Mouse (Mus musculus): ENCODE results near the gene Slc17a7. TPM values are rescaled to one million over a fixed set of nuclear protein-coding genes. Genes with fewer than 3 reads are reported as not detected.
"Not testable (repeated sequence)": the region's sequence is repeated elsewhere in the genome, so short reads cannot be mapped to it uniquely, and the experiment has no call there.

Slc17a7 gene
- polyA plus RNA-seq, 1 experiment from 2014 or later = 0.73 TPM

GRCm38 (mm10) chr7:45147899-45148298, 15.8 kb upstream of the Slc17a7 start:
- H3K4me1 ChIP-seq = peaks cover 11% of the 10 kb centered on the region; the same call in 1 of the 2 replicates
- H3K4me3 ChIP-seq = no peak overlapping the region
- 91% methylated on average over 11 of the region's 11 CpGs for WGBS
- H3K4me2 ChIP-seq (replicated peaks) = no peak overlapping the region
- H3K9ac ChIP-seq = no peak overlapping the region
- H3K9me3 ChIP-seq = no peaks in the 10 kb centered on the region
- H3K27ac ChIP-seq = no peak overlapping the region
- ATAC-seq (ENCODE audit: insufficient number of reproducible peaks, insufficient read depth, low FRiP score, low TSS enrichment) = no peak
- H3K36me3 ChIP-seq = peaks cover 52% of the 10 kb centered on the region
- no peaks in the 10 kb centered on the region for H3K27me3 ChIP-seq

- Histone ChIP-seq H3K4me1 (peaks cover 15% of the 10 kb centered on the region), H3K36me3 (peaks cover 45% of the 10 kb centered on the region), H3K27me3 (no peaks in the 10 kb centered on the region), H3K9ac (no peak overlapping the region), H3K4me3 (no peak overlapping the region), H3K9me3 (no peaks in the 10 kb centered on the region), H3K4me2 (replicated peaks) (no peak overlapping the region), H3K27ac (no peak overlapping the region)
- WGBS = 62% methylated on average over 4 of the region's 4 CpGs
- no peak for ATAC-seq (ENCODE audit: insufficient number of reproducible peaks, insufficient read depth, low FRiP score, low TSS enrichment)
Measured at GRCm38 (mm10) chr7:45148534-45149098, 15.1 kb upstream of the Slc17a7 start.

GRCm38 (mm10) chr7:45149545-45149944, 14.2 kb upstream of the Slc17a7 start:
- Histone ChIP-seq H3K9me3 (no peaks in the 10 kb centered on the region), H3K4me2 (replicated peaks) (no peak overlapping the region), H3K4me1 (peaks cover 16% of the 10 kb centered on the region), H3K27me3 (no peaks in the 10 kb centered on the region), H3K9ac (no peak overlapping the region), H3K4me3 (no peak overlapping the region), H3K36me3 (peaks cover 36% of the 10 kb centered on the region), H3K27ac (no peak overlapping the region)
- 55% methylated on average over 6 of the region's 6 CpGs for WGBS
- no peak for ATAC-seq (ENCODE audit: insufficient number of reproducible peaks, insufficient read depth, low FRiP score, low TSS enrichment)

- Histone ChIP-seq H3K4me1 (peaks cover 16% of the 10 kb centered on the region), H3K9me3 (no peaks in the 10 kb centered on the region), H3K4me3 (no peak overlapping the region), H3K4me2 (replicated peaks) (no peak overlapping the region), H3K27me3 (no peaks in the 10 kb centered on the region), H3K27ac (no peak overlapping the region), H3K36me3 (peaks cover 30% of the 10 kb centered on the region), H3K9ac (peak overlapping the region; percentile 32; the same call in 1 of the 2 replicates)
- 40% methylated on average over 4 of the region's 4 CpGs for WGBS
- no peak for ATAC-seq (ENCODE audit: insufficient number of reproducible peaks, insufficient read depth, low FRiP score, low TSS enrichment)
Measured at GRCm38 (mm10) chr7:45150321-45150720, 13.4 kb upstream of the Slc17a7 start.

GRCm38 (mm10) chr7:45151303-45151702, 12.4 kb upstream of the Slc17a7 start:
- H3K27ac ChIP-seq = peak overlapping the region; percentile 17; the same call in 1 of the 2 replicates
- no peak overlapping the region for H3K4me2 ChIP-seq (replicated peaks)
- peaks cover 20% of the 10 kb centered on the region for H3K36me3 ChIP-seq
- WGBS = 37% methylated on average over 11 of the region's 11 CpGs
- H3K9ac ChIP-seq = no peak overlapping the region
- no peaks in the 10 kb centered on the region for H3K27me3 ChIP-seq
- H3K4me3 ChIP-seq = no peak overlapping the region
- ATAC-seq (ENCODE audit: insufficient number of reproducible peaks, insufficient read depth, low FRiP score, low TSS enrichment) = no peak
- no peaks in the 10 kb centered on the region for H3K9me3 ChIP-seq
- peaks cover 16% of the 10 kb centered on the region for H3K4me1 ChIP-seq

- not testable (repeated sequence) for H3K27ac ChIP-seq; H3K9me3 ChIP-seq; H3K27me3 ChIP-seq; ATAC-seq (ENCODE audit: insufficient number of reproducible peaks, insufficient read depth, low FRiP score, low TSS enrichment); H3K4me3 ChIP-seq; H3K9ac ChIP-seq
- peaks cover 16% of the 10 kb centered on the region for H3K4me1 ChIP-seq
- peaks cover 12% of the 10 kb centered on the region for H3K36me3 ChIP-seq
- H3K4me2 ChIP-seq (replicated peaks) = 0 out of 2 replicates have a peak overlapping the region, but pooled peaks have one; percentile 74
- WGBS = 97% methylated on average over 2 of the region's 2 CpGs
Measured at GRCm38 (mm10) chr7:45153052-45153451, 10.7 kb upstream of the Slc17a7 start.

GRCm38 (mm10) chr7:45153586-45153985, 10.2 kb upstream of the Slc17a7 start:
- ATAC-seq (ENCODE audit: insufficient number of reproducible peaks, insufficient read depth, low FRiP score, low TSS enrichment) = no peak
- Histone ChIP-seq H3K27me3 (no peaks in the 10 kb centered on the region), H3K4me1 (peaks cover 16% of the 10 kb centered on the region), H3K27ac (peak overlapping the region; percentile 95), H3K4me2 (replicated peaks) (peak overlapping the region; percentile 74), H3K36me3 (peaks cover 15% of the 10 kb centered on the region), H3K9ac (peak overlapping the region; percentile 78), H3K4me3 (peak overlapping the region; percentile 60), H3K9me3 (no peaks in the 10 kb centered on the region)
- 2% methylated on average over 5 of the region's 5 CpGs for WGBS

- Histone ChIP-seq H3K4me3 (peak within 1 kb of the TSS; percentile 60), H3K9me3 (no peaks in the 10 kb centered on the region), H3K27me3 (no peaks in the 10 kb centered on the region), H3K27ac (peak within 1 kb of the TSS; percentile 95), H3K36me3 (peaks cover 22% of the 10 kb centered on the region), H3K4me1 (peaks cover 16% of the 10 kb centered on the region), H3K4me2 (replicated peaks) (peak within 1 kb of the TSS; percentile 74), H3K9ac (peak within 1 kb of the TSS; percentile 78)
- 5% methylated on average over 68 of the region's 69 CpGs for WGBS
- ATAC-seq (ENCODE audit: insufficient number of reproducible peaks, insufficient read depth, low FRiP score, low TSS enrichment) = peak; percentile 94
Measured at GRCm38 (mm10) chr7:45154096-45154992, 9.4 kb upstream of the Slc17a7 start, which contains the start of the genes Pih1d1 and Aldh16a1. Gene Pih1d1, plus strand, starts transcription at chr7:45154303. Gene Aldh16a1, minus strand, starts transcription at chr7:45154584.

GRCm38 (mm10) chr7:45154993-45155514, 8.7 kb upstream of the Slc17a7 start:
- Histone ChIP-seq H3K4me1 (peaks cover 16% of the 10 kb centered on the region), H3K36me3 (peaks cover 28% of the 10 kb centered on the region), H3K9ac (no peak overlapping the region; the same call in 1 of the 2 replicates), H3K27me3 (no peaks in the 10 kb centered on the region), H3K4me3 (peak overlapping the region; percentile 60), H3K4me2 (replicated peaks) (peak overlapping the region; percentile 74), H3K9me3 (no peaks in the 10 kb centered on the region), H3K27ac (peak overlapping the region; percentile 95; the same call in 1 of the 2 replicates)
- 79% methylated on average over 12 of the region's 12 CpGs for WGBS
- ATAC-seq (ENCODE audit: insufficient number of reproducible peaks, insufficient read depth, low FRiP score, low TSS enrichment) = no peak

- no peaks in the 10 kb centered on the region for H3K9me3 ChIP-seq
- ATAC-seq (ENCODE audit: insufficient number of reproducible peaks, insufficient read depth, low FRiP score, low TSS enrichment) = no peak
- H3K9ac ChIP-seq = no peak overlapping the region
- no peaks in the 10 kb centered on the region for H3K27me3 ChIP-seq
- peaks cover 14% of the 10 kb centered on the region for H3K4me1 ChIP-seq
- no peak overlapping the region for H3K27ac ChIP-seq
- H3K36me3 ChIP-seq = peaks cover 34% of the 10 kb centered on the region
- WGBS = 82% methylated on average over 9 of the region's 9 CpGs
- no peak overlapping the region for H3K4me3 ChIP-seq
- peak overlapping the region; percentile 74; the same call in 1 of the 2 replicates for H3K4me2 ChIP-seq (replicated peaks)
Measured at GRCm38 (mm10) chr7:45155590-45155989, 8.2 kb upstream of the Slc17a7 start.

GRCm38 (mm10) chr7:45156206-45156605, 7.5 kb upstream of the Slc17a7 start:
- H3K27me3 ChIP-seq = no peaks in the 10 kb centered on the region
- peaks cover 8% of the 10 kb centered on the region for H3K4me1 ChIP-seq
- H3K36me3 ChIP-seq = peaks cover 40% of the 10 kb centered on the region
- H3K9me3 ChIP-seq = no peaks in the 10 kb centered on the region
- ATAC-seq (ENCODE audit: insufficient number of reproducible peaks, insufficient read depth, low FRiP score, low TSS enrichment) = no peak
- no peak overlapping the region for H3K4me3 ChIP-seq
- no peak overlapping the region for H3K4me2 ChIP-seq (replicated peaks)
- H3K9ac ChIP-seq = no peak overlapping the region
- H3K27ac ChIP-seq = no peak overlapping the region
- WGBS = 95% methylated on average over 15 of the region's 15 CpGs

Measured in embryonic facial prominence, embryonic 12.5 days (tissue).